Mouse (Mus musculus) CH12.LX (cell line): Measurements from ENCODE around the gene Gspt2. TPM values are rescaled to one million over a fixed set of nuclear protein-coding genes. Genes with fewer than 3 reads are reported as not detected.

Experiments used
- DNase-seq: peaks from one replicate; pipeline ENCODE4 v3.0.0-alpha.2; 2013; ENCODE audit errors: extremely low read depth
- H3K27ac ChIP-seq: 2 replicates; pipeline ENCODE4 v1.5.1; 2012; ENCODE audit warnings: low read depth, mild to moderate bottlenecking, control low read depth, moderate library complexity; ENCODE audit not compliant: insufficient read depth
- H3K27me3 ChIP-seq: replicated peaks from 2 replicates; pipeline ENCODE3; 2012; ENCODE audit warnings: inconsistent platforms
- H3K36me3 ChIP-seq, 2 experiments: replicated peaks in 1 of 2; 2 replicates each; pipeline versions ENCODE3 to v1.6.1; 2012; ENCODE audit warnings: inconsistent platforms in 1 of 2, low read length in 1 of 2, mild to moderate bottlenecking in 1 of 2, mixed read lengths in 1 of 2, moderate library complexity in 1 of 2; ENCODE audit not compliant: control insufficient read depth in 1 of 2, insufficient read depth in 1 of 2
- H3K4me1 ChIP-seq, 2 experiments: 2 replicates each; pipeline ENCODE4 v1.6.1; 2012; ENCODE audit warnings: inconsistent platforms in 1 of 2, moderate library complexity in 1 of 2; ENCODE audit not compliant: insufficient read depth in 2 of 2, control insufficient read depth in 1 of 2
- H3K4me2 ChIP-seq: 2 replicates; pipeline ENCODE4 v1.6.1; 2012; ENCODE audit warnings: low read depth, mild to moderate bottlenecking, control low read depth; ENCODE audit not compliant: poor library complexity, insufficient read depth, severe bottlenecking
- H3K4me3 ChIP-seq, 3 experiments: fragments of 150-350 bp in 1 of 3; sonication (generic) in 1 of 3; replicated peaks in 1 of 3; 2 replicates each; pipeline versions ENCODE3 to v1.5.1; 2011 to 2012; ENCODE audit warnings: low read depth in 2 of 3, low read length in 2 of 3, mild to moderate bottlenecking in 2 of 3, moderate library complexity in 2 of 3, control low read depth in 1 of 3, improper control_type of control experiment in 1 of 3, inconsistent platforms in 1 of 3, mixed read lengths in 1 of 3; ENCODE audit not compliant: poor library complexity in 1 of 3
- H3K79me2 ChIP-seq: replicated peaks from 2 replicates; pipeline ENCODE4 v1.6.1; 2012; ENCODE audit warnings: mild to moderate bottlenecking, moderate library complexity; ENCODE audit not compliant: control insufficient read depth, poor library complexity, insufficient read depth, severe bottlenecking; ENCODE audit errors: extremely low read depth
- H3K9ac ChIP-seq: 2 replicates; pipeline ENCODE4 v1.6.1; 2012; ENCODE audit warnings: low read depth, mild to moderate bottlenecking, control low read depth, moderate library complexity; ENCODE audit not compliant: insufficient read depth
- H3K9me3 ChIP-seq: replicated peaks from 2 replicates; pipeline ENCODE3; 2012; ENCODE audit warnings: low read length, inconsistent platforms, mixed read lengths
- CTCF ChIP-seq, 2 experiments: IDR thresholded peaks in 1 of 2; conservative IDR thresholded peaks in 1 of 2; 2 replicates each; pipeline ENCODE4 v1.5.1; 2011 to 2012; ENCODE audit warnings: low read depth in 2 of 2, low read length in 2 of 2, improper control_type of control experiment in 1 of 2, inconsistent platforms in 1 of 2, mild to moderate bottlenecking in 1 of 2, moderate library complexity in 1 of 2
- ELF1 ChIP-seq: IDR thresholded peaks from 2 replicates; pipeline ENCODE4 v1.6.1; 2014; ENCODE audit warnings: low read depth, mild to moderate bottlenecking, inconsistent platforms, low read length, improper control_type of control experiment
- GABPA ChIP-seq: IDR thresholded peaks from 2 replicates; pipeline ENCODE4 v1.6.1; 2012; ENCODE audit warnings: low read depth, low read length, improper control_type of control experiment, inconsistent platforms; ENCODE audit not compliant: insufficient replicate concordance
- HCFC1 ChIP-seq: IDR thresholded peaks from 2 replicates; pipeline ENCODE4 v1.6.1; 2012; ENCODE audit warnings: low read depth, mild to moderate bottlenecking, inconsistent platforms, low read length, improper control_type of control experiment
- IRF4 ChIP-seq: IDR thresholded peaks from 2 replicates; pipeline ENCODE4 v1.6.1; 2014; ENCODE audit warnings: low read depth, mild to moderate bottlenecking, inconsistent platforms, low read length, improper control_type of control experiment
- KAT2A ChIP-seq: IDR thresholded peaks from 2 replicates; pipeline ENCODE4 v1.6.1; 2012; ENCODE audit warnings: low read length, improper control_type of control experiment, inconsistent platforms; ENCODE audit not compliant: insufficient replicate concordance
- MAFK ChIP-seq: IDR thresholded peaks from 2 replicates; pipeline ENCODE4 v1.6.1; 2011; ENCODE audit warnings: low read length, improper control_type of control experiment; ENCODE audit not compliant: insufficient replicate concordance
- MAZ ChIP-seq: IDR thresholded peaks from 2 replicates; pipeline ENCODE4 v1.6.1; 2012; ENCODE audit warnings: low read depth, mild to moderate bottlenecking, inconsistent platforms, low read length, improper control_type of control experiment, moderate library complexity
- RAD21 ChIP-seq: IDR thresholded peaks from 2 replicates; pipeline ENCODE4 v1.6.1; 2011; ENCODE audit warnings: low read depth, mild to moderate bottlenecking, low read length, improper control_type of control experiment, moderate library complexity
- SMC3 ChIP-seq: IDR thresholded peaks from 2 replicates; pipeline ENCODE4 v1.6.1; 2011; ENCODE audit warnings: low read depth, low read length, improper control_type of control experiment
- USF1 ChIP-seq: IDR thresholded peaks from 2 replicates; pipeline ENCODE4 v1.6.1; 2014; ENCODE audit warnings: low read depth, mild to moderate bottlenecking, inconsistent platforms, low read length, improper control_type of control experiment
- ZC3H11A ChIP-seq: IDR thresholded peaks from 2 replicates; pipeline ENCODE4 v1.6.1; 2012; ENCODE audit warnings: low read depth, mild to moderate bottlenecking, inconsistent platforms, low read length, improper control_type of control experiment
- dilution Hi-C: fragments of 300-500 bp; cut with MboI; formaldehyde crosslinking; loops from 2 replicates; pipeline ENCODE4 v1.14.3; 2020; ENCODE audit warnings: low sequenced_read_pairs; ENCODE audit not compliant: extremely low pct_unique_long_range_greater_than_20kb, extremely low pct_ligation_motif_present
- in situ Hi-C: fragments of 300-500 bp; cut with MboI; formaldehyde crosslinking; loops from 3 replicates; pipeline ENCODE4 v1.14.3; 2019; ENCODE audit warnings: low sequenced_read_pairs, low pct_ligation_motif_present, low pct_unique_long_range_greater_than_20kb, mixed read lengths
- polyA plus RNA-seq: library from polyadenylated mRNA; unstranded; fragments of >175 nt; gene quantifications from 2 replicates; pipeline ENCODE4 v1.2.1, GENCODE M21; 2012; ENCODE audit warnings: low read depth; ENCODE audit not compliant: insufficient read length
- total RNA-seq, 2 experiments: library from RNA; depleted of rRNA; stranded (reverse); fragments of 300-350 nt in 1 of 2; fragments of >200 nt in 1 of 2; gene quantifications; 2 replicates each; pipeline ENCODE4 v1.2.3; 2012 to 2014

The Gspt2 gene
- total RNA-seq (2012; rRNA removed) (not detected in 2 replicates), total RNA-seq (2014; rRNA removed) (not detected in 2 replicates), polyA plus RNA-seq (not detected in 2 replicates)

DNA sequence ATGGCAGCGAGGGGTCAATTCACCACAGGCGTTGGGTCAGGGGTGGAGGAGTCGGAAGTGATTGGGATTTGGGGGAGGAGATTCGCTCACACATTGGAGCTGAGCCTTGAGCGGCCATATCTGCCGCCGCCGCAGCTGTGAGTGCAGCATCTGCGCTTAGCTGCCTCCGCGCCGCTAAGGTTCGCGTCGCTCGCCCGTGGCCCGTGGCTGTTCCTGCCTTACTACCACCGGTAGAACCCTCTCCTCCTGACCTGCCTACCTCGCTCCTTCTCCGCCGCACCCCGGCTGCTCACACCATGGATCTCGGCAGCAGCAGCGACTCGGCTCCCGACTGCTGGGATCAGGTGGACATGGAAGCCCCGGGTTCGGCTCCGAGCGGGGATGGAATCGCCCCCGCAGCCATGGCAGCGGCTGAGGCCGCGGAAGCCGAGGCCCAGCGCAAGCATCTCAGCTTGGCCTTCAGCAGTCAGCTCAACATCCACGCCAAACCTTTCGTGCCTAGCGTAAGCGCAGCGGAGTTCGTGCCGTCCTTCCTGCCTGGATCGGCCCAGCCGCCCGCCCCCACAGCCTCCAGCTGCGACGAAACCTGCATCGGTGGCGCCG lies at the start of gene Gspt2:
Gspt2 (plus strand) TSS at position 109 of the 603 bp plus-strand sequence.
- H3K27me3 ChIP-seq = no peaks in the 10 kb centered on the region
- H3K4me2 ChIP-seq = no peak within 1 kb of the TSS
- in situ Hi-C loops (no loop called here), dilution Hi-C loops (no loop called here)
- H3K4me3 ChIP-seq = no peak within 1 kb of the TSS
- no peaks in the 10 kb centered on the region for H3K79me2 ChIP-seq
- no peak within 1 kb of the TSS for H3K27ac ChIP-seq
- no peaks in the 10 kb centered on the region for H3K9me3 ChIP-seq
- DNase-seq = no peak
- no peak for TF ChIP-seq HCFC1
- TF ChIP-seq KAT2A = no peak
- H3K9ac ChIP-seq = no peak within 1 kb of the TSS
- no peaks in the 10 kb centered on the region for H3K36me3 ChIP-seq
- no peaks in the 10 kb centered on the region for H3K4me1 ChIP-seq

DNA sequence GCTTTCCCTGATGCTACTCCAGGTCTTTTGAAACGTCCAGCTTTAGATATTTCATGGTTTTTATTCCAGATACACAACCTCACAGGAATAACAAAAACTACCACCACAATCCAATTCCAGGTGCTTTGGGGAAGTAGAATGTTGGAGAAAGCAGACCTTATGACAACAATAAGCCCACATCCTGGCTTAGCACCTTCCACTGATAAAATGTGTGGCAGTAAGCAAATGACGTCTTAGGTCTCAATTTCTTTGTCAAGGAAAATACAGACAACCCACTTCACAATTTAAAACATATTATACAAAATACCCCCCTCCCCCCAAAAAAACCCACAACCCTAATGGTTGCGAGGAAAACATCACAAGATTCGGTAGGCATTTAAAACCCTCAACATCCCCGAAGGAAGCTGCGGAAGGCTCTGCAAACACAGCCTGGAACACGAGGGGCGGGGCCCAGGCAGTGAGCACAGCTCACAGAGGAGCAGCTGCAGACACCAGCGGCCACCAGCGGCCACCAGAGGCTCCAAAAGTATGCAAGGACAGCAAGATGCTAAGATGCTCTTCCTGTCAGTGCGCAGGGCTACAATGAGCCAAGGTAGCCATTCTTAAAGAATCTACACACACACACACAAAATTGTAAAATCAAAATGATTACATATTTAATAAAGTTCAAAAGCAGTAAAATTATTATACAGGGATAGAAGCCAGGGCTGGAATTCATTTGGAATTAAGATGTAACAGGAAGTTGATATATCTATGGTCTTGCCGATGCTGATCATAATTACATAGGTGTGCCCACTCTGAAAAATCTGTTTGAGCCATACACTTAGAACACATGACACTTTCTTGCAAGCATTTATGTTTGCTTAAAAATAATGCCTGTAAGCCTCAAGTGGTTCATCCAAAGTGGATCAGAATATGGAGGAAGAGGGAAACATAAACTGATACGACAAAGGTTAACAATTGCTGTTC lies 10.8 kb upstream of the Gspt2 start:
- Histone ChIP-seq H3K4me3 (no peak overlapping the region), H3K9ac (no peak overlapping the region), H3K27ac (no peak overlapping the region), H3K36me3 (no peaks in the 10 kb centered on the region), H3K9me3 (no peaks in the 10 kb centered on the region), H3K79me2 (no peaks in the 10 kb centered on the region), H3K4me2 (peak overlapping the region; percentile 50; the same call in 1 of the 2 replicates), H3K27me3 (no peaks in the 10 kb centered on the region), H3K4me1 (no peaks in the 10 kb centered on the region)
- dilution Hi-C loops = no loop called here
- DNase-seq = peak; percentile 51
- TF ChIP-seq RAD21 = peak; percentile 38
- no peak for TF ChIP-seq USF1
- TF ChIP-seq ZC3H11A = no peak
- TF ChIP-seq GABPA = no peak
- no peak for TF ChIP-seq MAFK
- TF ChIP-seq IRF4 = no peak
- TF ChIP-seq CTCF (conservative IDR thresholded peaks at IDR 0.05 in 1 of 2, IDR thresholded peaks at IDR 0.05 in 1 of 2; ENCODE audit: low read depth in 2 of 2, low read length in 2 of 2) = peak in 1 of 2 experiments; percentile 56; a peak in 2 of 4 replicates
- peak; percentile 31; the same call in 1 of the 2 replicates for TF ChIP-seq ELF1
- 0 out of 2 replicates have a peak, but pooled peaks have one; percentile 36 for TF ChIP-seq MAZ
- peak; percentile 31 for TF ChIP-seq SMC3
- in situ Hi-C loops = no loop called here
